Mouse (Mus musculus): ENCODE data around the gene Dysf. TPM values are rescaled to one million over a fixed set of nuclear protein-coding genes. Genes with fewer than 3 reads are reported as not detected.

The Dysf gene
- total and polyA plus RNA-seq, 3 experiments = 0.05 to 0.39 (median 0.38) TPM

GRCm38 (mm10) chr6:84124609-84125008 is 116.2 kb downstream of the Dysf start:
- dilution Hi-C loops (cut with MboI; ENCODE audit: extremely low pct_ligation_motif_present, extremely low pct_unique_long_range_greater_than_20kb, low sequenced_read_pairs) = no loop called here

DNA sequence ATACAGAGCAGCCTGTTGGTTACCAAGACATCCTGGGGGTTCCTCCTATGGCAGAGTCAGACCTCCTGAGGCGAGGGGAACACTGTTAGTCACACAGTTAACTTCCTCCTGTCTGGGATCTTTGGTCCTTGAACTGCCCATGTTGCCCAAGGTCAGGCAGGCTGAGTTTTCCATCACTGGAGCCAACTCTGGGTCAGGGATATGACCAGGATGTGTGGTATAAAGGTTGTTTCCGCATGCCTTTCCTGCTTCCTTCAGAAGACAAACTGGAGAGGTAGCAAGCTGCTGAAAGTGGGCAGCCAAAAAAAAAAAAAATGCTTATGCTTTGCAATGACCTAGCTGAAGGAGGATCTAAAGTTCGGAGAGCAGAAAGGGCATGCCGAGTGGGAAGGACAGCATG is 116.7 kb downstream of the Dysf start:
- in situ Hi-C loops (cut with MboI; ENCODE audit: low pct_ligation_motif_present, low pct_unique_long_range_greater_than_20kb, low sequenced_read_pairs) = no loop called here
- Histone ChIP-seq H3K4me1 (ENCODE audit: control insufficient read depth in 1 of 2, insufficient read depth in 2 of 2) (peaks cover 0 to 10% of the 10 kb centered on the region in 2 experiments; a peak in 1 of 4 replicates), H3K27ac (ENCODE audit: insufficient read depth, low read depth) (no peak overlapping the region), H3K4me3 (replicated peaks in 1 of 3; ENCODE audit: low read depth in 2 of 3, low read length in 2 of 3, poor library complexity in 1 of 3) (no peak overlapping the region), H3K9ac (ENCODE audit: insufficient read depth, low read depth) (no peak overlapping the region), H3K27me3 (replicated peaks) (peaks cover 31% of the 10 kb centered on the region), H3K9me3 (replicated peaks; ENCODE audit: low read length) (no peaks in the 10 kb centered on the region), H3K79me2 (replicated peaks; ENCODE audit: control insufficient read depth, extremely low read depth, insufficient read depth, poor library complexity, severe bottlenecking) (no peaks in the 10 kb centered on the region), H3K36me3 (replicated peaks in 1 of 2; ENCODE audit: control insufficient read depth in 1 of 2, insufficient read depth in 1 of 2, low read length in 1 of 2) (no peaks in the 10 kb centered on the region), H3K4me2 (ENCODE audit: insufficient read depth, low read depth, poor library complexity, severe bottlenecking) (no peak overlapping the region)
- TF ChIP-seq ZNF384 (IDR thresholded peaks at IDR 0.05; ENCODE audit: low read depth, low read length) (no peak), JUND (conservative IDR thresholded peaks at IDR 0.05; ENCODE audit: low read depth, low read length) (no peak), GABPA (IDR thresholded peaks at IDR 0.05; ENCODE audit: insufficient replicate concordance, low read depth, low read length) (no peak), ELF1 (IDR thresholded peaks at IDR 0.05; ENCODE audit: low read depth, low read length) (no peak), POLR2AphosphoS2 (IDR thresholded peaks at IDR 0.05; ENCODE audit: low read depth, low read length) (no peak), MAZ (IDR thresholded peaks at IDR 0.05; ENCODE audit: low read depth, low read length) (no peak)
- DNase-seq (ENCODE audit: extremely low read depth) = no peak
- dilution Hi-C loops (cut with MboI; ENCODE audit: extremely low pct_ligation_motif_present, extremely low pct_unique_long_range_greater_than_20kb, low sequenced_read_pairs) = no loop called here

More at GRCm38 (mm10) chr6:84124609-84125008, 116.2 kb downstream of the Dysf start:
- TF ChIP-seq SMC3 (IDR thresholded peaks at IDR 0.05; ENCODE audit: low read depth, low read length) (no peak), POLR2AphosphoS2 (IDR thresholded peaks at IDR 0.05; ENCODE audit: low read depth, low read length) (no peak), PAX5 (IDR thresholded peaks at IDR 0.05; ENCODE audit: low read length) (no peak), UBTF (IDR thresholded peaks at IDR 0.05; ENCODE audit: low read depth, low read length) (no peak), POLR2A (IDR thresholded peaks at IDR 0.05; ENCODE audit: low read depth, low read length) (no peak), GABPA (IDR thresholded peaks at IDR 0.05; ENCODE audit: insufficient replicate concordance, low read depth, low read length) (no peak), ZKSCAN1 (IDR thresholded peaks at IDR 0.05; ENCODE audit: borderline replicate concordance, low read depth, low read length) (no peak), MEF2A (IDR thresholded peaks at IDR 0.05; ENCODE audit: borderline replicate concordance, low read depth, low read length) (no peak)
- in situ Hi-C loops (cut with MboI; ENCODE audit: low pct_ligation_motif_present, low pct_unique_long_range_greater_than_20kb, low sequenced_read_pairs) = no loop called here
- no peak overlapping the region for H3K4me2 ChIP-seq (ENCODE audit: insufficient read depth, low read depth, poor library complexity, severe bottlenecking)
- no peak for DNase-seq (ENCODE audit: extremely low read depth)
- no peaks in the 10 kb centered on the region for H3K79me2 ChIP-seq (replicated peaks; ENCODE audit: control insufficient read depth, extremely low read depth, insufficient read depth, poor library complexity, severe bottlenecking)
- peaks cover 0 to 6% of the 10 kb centered on the region in 2 experiments; a peak in 1 of 4 replicates for H3K4me1 ChIP-seq (ENCODE audit: control insufficient read depth in 1 of 2, insufficient read depth in 2 of 2)
- H3K9me3 ChIP-seq (replicated peaks; ENCODE audit: low read length) = no peaks in the 10 kb centered on the region
- no peak overlapping the region for H3K9ac ChIP-seq (ENCODE audit: insufficient read depth, low read depth)
- no peak overlapping the region for H3K4me3 ChIP-seq (replicated peaks in 1 of 3; ENCODE audit: low read depth in 2 of 3, low read length in 2 of 3, poor library complexity in 1 of 3)
- no peak overlapping the region for H3K27ac ChIP-seq (ENCODE audit: insufficient read depth, low read depth)
- H3K36me3 ChIP-seq (replicated peaks in 1 of 2; ENCODE audit: control insufficient read depth in 1 of 2, insufficient read depth in 1 of 2, low read length in 1 of 2) = no peaks in the 10 kb centered on the region
- peaks cover 26% of the 10 kb centered on the region for H3K27me3 ChIP-seq (replicated peaks)

DNA sequence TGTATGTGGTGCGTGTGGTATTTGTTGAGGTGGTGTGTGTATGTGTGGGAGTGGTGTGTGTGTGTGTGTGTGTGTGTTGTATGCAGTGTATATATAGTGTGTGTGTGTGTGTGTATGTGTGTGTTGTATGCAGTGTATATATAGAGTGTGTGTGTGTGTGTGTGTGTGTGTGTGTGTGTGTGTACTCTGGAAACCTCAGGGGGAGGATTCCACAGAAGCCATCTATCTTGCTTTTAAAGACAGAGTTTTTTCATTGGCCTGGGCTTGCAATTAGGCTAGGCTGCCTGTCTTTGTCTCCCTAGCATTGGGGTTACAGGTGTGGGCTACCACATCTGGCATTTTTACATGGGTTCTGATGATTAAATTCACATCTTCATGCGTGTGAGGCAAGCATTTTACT is 119.8 kb downstream of the Dysf start:
- Histone ChIP-seq H3K79me2 (replicated peaks; ENCODE audit: control insufficient read depth, extremely low read depth, insufficient read depth, poor library complexity, severe bottlenecking) (no peaks in the 10 kb centered on the region), H3K9ac (ENCODE audit: insufficient read depth, low read depth) (no peak overlapping the region), H3K4me1 (ENCODE audit: control insufficient read depth in 1 of 2, insufficient read depth in 2 of 2) (peaks cover 10 to 24% of the 10 kb centered on the region in 2 experiments), H3K27ac (ENCODE audit: insufficient read depth, low read depth) (no peak overlapping the region), H3K27me3 (replicated peaks) (peaks cover 45% of the 10 kb centered on the region), H3K9me3 (replicated peaks; ENCODE audit: low read length) (no peaks in the 10 kb centered on the region), H3K4me2 (ENCODE audit: insufficient read depth, low read depth, poor library complexity, severe bottlenecking) (no peak overlapping the region), H3K36me3 (replicated peaks in 1 of 2; ENCODE audit: control insufficient read depth in 1 of 2, insufficient read depth in 1 of 2, low read length in 1 of 2) (no peaks in the 10 kb centered on the region), H3K4me3 (replicated peaks in 1 of 3; ENCODE audit: low read depth in 2 of 3, low read length in 2 of 3, poor library complexity in 1 of 3) (no peak overlapping the region)
- DNase-seq (ENCODE audit: extremely low read depth) = no peak
- in situ Hi-C loops (cut with MboI; ENCODE audit: low pct_ligation_motif_present, low pct_unique_long_range_greater_than_20kb, low sequenced_read_pairs) = no loop called here
- dilution Hi-C loops (cut with MboI; ENCODE audit: extremely low pct_ligation_motif_present, extremely low pct_unique_long_range_greater_than_20kb, low sequenced_read_pairs) = no loop called here
- TF ChIP-seq MAZ (IDR thresholded peaks at IDR 0.05; ENCODE audit: low read depth, low read length) = no peak
- TF ChIP-seq PAX5 (IDR thresholded peaks at IDR 0.05; ENCODE audit: low read length) = no peak
- no peak for TF ChIP-seq ZNF384 (IDR thresholded peaks at IDR 0.05; ENCODE audit: low read depth, low read length)
- no peak for TF ChIP-seq ZC3H11A (IDR thresholded peaks at IDR 0.05; ENCODE audit: low read depth, low read length)
- TF ChIP-seq USF1 (IDR thresholded peaks at IDR 0.05; ENCODE audit: low read depth, low read length) = no peak
- no peak for TF ChIP-seq MAX (IDR thresholded peaks at IDR 0.05; ENCODE audit: low read length)
- no peak for TF ChIP-seq RAD21 (IDR thresholded peaks at IDR 0.05; ENCODE audit: low read depth, low read length)
- TF ChIP-seq MEF2A (IDR thresholded peaks at IDR 0.05; ENCODE audit: borderline replicate concordance, low read depth, low read length) = no peak
